Comparison of ENCODE assay signal across 8 mouse cellular contexts in the genomic region with DNA sequence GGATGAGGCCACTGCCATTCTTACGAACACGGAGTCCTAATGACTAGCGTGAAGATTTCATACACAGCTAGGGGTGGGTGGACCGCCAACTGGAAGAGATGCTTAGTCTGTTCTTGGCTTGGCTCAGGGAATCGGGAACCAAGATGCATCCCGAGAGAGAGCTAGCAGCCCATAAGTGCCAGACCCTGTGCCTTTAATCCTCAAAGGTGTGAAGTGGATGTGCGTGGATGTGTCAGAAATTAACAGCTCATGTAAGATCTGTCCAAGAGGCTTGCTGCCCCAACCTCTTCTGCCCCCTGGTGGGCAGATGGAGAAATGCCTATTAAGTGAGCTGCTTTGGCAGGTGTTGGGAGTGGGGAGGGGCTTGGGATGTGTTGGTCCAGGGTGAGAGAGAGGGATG. TPM values are rescaled to one million over a fixed set of nuclear protein-coding genes. Genes with fewer than 3 reads are reported as not detected.
DNase-seq lines count a peak whose midpoint lies in the region; ATAC-seq and TF ChIP-seq lines count a peak whose summit lies in the region.

No protein-coding gene starts in this region.

- H3K36me3 ChIP-seq in intestine, postnatal 0 days (ENCODE audit: control insufficient read depth, insufficient read depth) = no peaks in the 10 kb centered on the region
- no peaks in the 10 kb centered on the region for H3K36me3 ChIP-seq in intestine, embryonic 16.5 days (ENCODE audit: control insufficient read depth, insufficient read depth, low read length)
- H3K36me3 ChIP-seq in E14TG2a.4 (ENCODE audit: insufficient read depth, low read length) = no peaks in the 10 kb centered on the region
- no peaks in the 10 kb centered on the region for H3K36me3 ChIP-seq in forebrain, embryonic 16.5 days (ENCODE audit: control insufficient read depth, insufficient read depth)

- H3K9ac ChIP-seq in intestine, postnatal 0 days (ENCODE audit: low read depth, low read length) = no peak overlapping the region
- no peak overlapping the region for H3K9ac ChIP-seq in intestine, embryonic 16.5 days (ENCODE audit: low read depth, low read length)
- no peak overlapping the region for H3K9ac ChIP-seq in forebrain, embryonic 16.5 days (replicated peaks; ENCODE audit: low read depth, low read length)

- H3K4me1 ChIP-seq in intestine, postnatal 0 days (replicated peaks; ENCODE audit: control insufficient read depth, insufficient read depth, low read length) = no peaks in the 10 kb centered on the region
- H3K4me1 ChIP-seq in intestine, embryonic 16.5 days (ENCODE audit: control insufficient read depth, insufficient read depth, low read length) = no peaks in the 10 kb centered on the region
- H3K4me1 ChIP-seq in E14TG2a.4 (replicated peaks; ENCODE audit: low read depth, low read length) = no peaks in the 10 kb centered on the region
- H3K4me1 ChIP-seq in forebrain, embryonic 16.5 days (replicated peaks; ENCODE audit: control insufficient read depth, insufficient read depth, low read length) = peaks cover 27% of the 10 kb centered on the region

- no peak overlapping the region for H3K27ac ChIP-seq in intestine, postnatal 0 days (ENCODE audit: low read depth, low read length)
- no peak overlapping the region for H3K27ac ChIP-seq in intestine, embryonic 16.5 days (ENCODE audit: low read length)
- H3K27ac ChIP-seq in forebrain, embryonic 16.5 days (ENCODE audit: low read length) = no peak overlapping the region

- WGBS in intestine, postnatal 0 days = 42% methylated on average over 7 of the region's 7 CpGs
- WGBS in intestine, embryonic 16.5 days = 50% methylated on average over 7 of the region's 7 CpGs
- 45% methylated on average over 7 of the region's 7 CpGs for WGBS in forebrain, embryonic 16.5 days

- no peak for ATAC-seq in intestine, postnatal 0 days
- no peak for ATAC-seq in intestine, embryonic 16.5 days
- ATAC-seq in forebrain, embryonic 16.5 days = peak; percentile 53
- ATAC-seq in megakaryocyte progenitor cell, adult 5-6 weeks (replicated peaks; ENCODE audit: poor library complexity) = peak; percentile 66

- no peak overlapping the region for H3K4me2 ChIP-seq in intestine, postnatal 0 days (replicated peaks; ENCODE audit: low read depth)
- no peak overlapping the region for H3K4me2 ChIP-seq in intestine, embryonic 16.5 days (ENCODE audit: low read depth, low read length)
- H3K4me2 ChIP-seq in forebrain, embryonic 16.5 days (ENCODE audit: low read length) = no peak overlapping the region

- peak; percentile 93 for TF ChIP-seq CTCF in intestine, postnatal 0 days (IDR thresholded peaks at IDR 0.05; ENCODE audit: low read depth)
- peak; percentile 68 for TF ChIP-seq CTCF in E14TG2a.4 (conservative IDR thresholded peaks at IDR 0.05; ENCODE audit: low read length)

- peak; percentile 55 to 64 for DNase-seq in adrenal gland, postnatal 36 days
- DNase-seq in kidney, postnatal 10 days = peak; percentile 81
- DNase-seq in thymus, postnatal 36 days = peak; percentile 44

- no peak overlapping the region for H3K4me3 ChIP-seq in intestine, postnatal 0 days (ENCODE audit: low read depth, low read length)
- no peak overlapping the region for H3K4me3 ChIP-seq in intestine, embryonic 16.5 days (ENCODE audit: low read length)
- H3K4me3 ChIP-seq in E14TG2a.4 (replicated peaks; ENCODE audit: low read length) = no peak overlapping the region
- no peak overlapping the region for H3K4me3 ChIP-seq in forebrain, embryonic 16.5 days (replicated peaks; ENCODE audit: low read length)

- H3K9me3 ChIP-seq in intestine, postnatal 0 days (ENCODE audit: control insufficient read depth) = no peaks in the 10 kb centered on the region
- no peaks in the 10 kb centered on the region for H3K9me3 ChIP-seq in intestine, embryonic 16.5 days (ENCODE audit: control insufficient read depth, low read length)
- H3K9me3 ChIP-seq in E14TG2a.4 (ENCODE audit: low read length) = no peaks in the 10 kb centered on the region
- no peaks in the 10 kb centered on the region for H3K9me3 ChIP-seq in forebrain, embryonic 16.5 days (ENCODE audit: control insufficient read depth, low read length)

- H3K27me3 ChIP-seq in intestine, postnatal 0 days (replicated peaks; ENCODE audit: control insufficient read depth, insufficient read depth, low read length) = no peaks in the 10 kb centered on the region; the same call in 1 of the 2 replicates
- 0 out of 2 replicates have a peak, but pooled peaks cover 3% of the 10 kb centered on the region for H3K27me3 ChIP-seq in intestine, embryonic 16.5 days (replicated peaks; ENCODE audit: control insufficient read depth, insufficient read depth, low read length)
- H3K27me3 ChIP-seq in E14TG2a.4 (ENCODE audit: insufficient read depth, low read length) = peaks cover 78% of the 10 kb centered on the region
- H3K27me3 ChIP-seq in forebrain, embryonic 16.5 days (replicated peaks; ENCODE audit: control insufficient read depth, insufficient read depth, low read length) = no peaks in the 10 kb centered on the region

RNA-seq across cellular contexts. Expression of a gene that starts 20.8 kb away (rescaled TPM):
- 1.8 TPM in 2 replicates for polyA plus RNA-seq in intestine, postnatal 0 days (2015; fragmentation: Nextera tagmentation; extraction: Ambion mirVana)
- polyA plus RNA-seq in intestine, embryonic 16.5 days (2015; fragmentation: Nextera tagmentation; extraction: Ambion mirVana) = 3.4 and 4.0 TPM in 2 replicates
- 1 to 10 TPM; 4.0 to 5.3 TPM for total RNA-seq in adrenal gland, postnatal 36 days (2021)
- 9.7 and 9.9 TPM in 2 replicates for polyA plus RNA-seq in forebrain, embryonic 16.5 days (2015; fragmentation: Nextera tagmentation; extraction: Ambion mirVana)
- 32.3 and 37.5 TPM in 2 replicates for total RNA-seq in megakaryocyte progenitor cell, adult 5-6 weeks (2015)
- 15.8 and 22.2 TPM in 2 replicates for total RNA-seq in megakaryocyte progenitor cell, adult 5-6 weeks (2017)

RNA-seq across cellular contexts. Expression of a gene that starts 40.2 kb away (rescaled TPM):
- polyA plus RNA-seq in intestine, postnatal 0 days (2015; fragmentation: Nextera tagmentation; extraction: Ambion mirVana) = 0.04 TPM in 1 of 2 replicates, not detected in the other
- polyA plus RNA-seq in intestine, embryonic 16.5 days (2015; fragmentation: Nextera tagmentation; extraction: Ambion mirVana) = 0.56 and 0.58 TPM in 2 replicates
- total RNA-seq in adrenal gland, postnatal 36 days (2021) = under 1 TPM; 0.20 to 0.46 TPM
- polyA plus RNA-seq in forebrain, embryonic 16.5 days (2015; fragmentation: Nextera tagmentation; extraction: Ambion mirVana) = 0.05 TPM in 1 of 2 replicates, not detected in the other
- not detected in 2 replicates for total RNA-seq in megakaryocyte progenitor cell, adult 5-6 weeks (2015)
- total RNA-seq in megakaryocyte progenitor cell, adult 5-6 weeks (2017) = not detected in 2 replicates

RNA-seq across cellular contexts. Expression of a gene that starts 56.7 kb away (rescaled TPM):
- 23.5 and 24.2 TPM in 2 replicates for polyA plus RNA-seq in intestine, postnatal 0 days (2015; fragmentation: Nextera tagmentation; extraction: Ambion mirVana)
- polyA plus RNA-seq in intestine, embryonic 16.5 days (2015; fragmentation: Nextera tagmentation; extraction: Ambion mirVana) = 24.8 and 27.8 TPM in 2 replicates
- total RNA-seq in adrenal gland, postnatal 36 days (2021) = 10 to 100 TPM; 41.1 to 50.6 TPM
- 26.1 and 26.8 TPM in 2 replicates for polyA plus RNA-seq in forebrain, embryonic 16.5 days (2015; fragmentation: Nextera tagmentation; extraction: Ambion mirVana)
- total RNA-seq in megakaryocyte progenitor cell, adult 5-6 weeks (2015) = 23.5 and 23.7 TPM in 2 replicates
- 5.7 and 6.9 TPM in 2 replicates for total RNA-seq in megakaryocyte progenitor cell, adult 5-6 weeks (2017)

Comparison
In these comparisons a context has a peak if more than half of its experiments do, and no peak if none do; other contexts are left out.
1. ATAC-seq: peak in forebrain, embryonic 16.5 days (single experiment) and megakaryocyte progenitor cell, adult 5-6 weeks (single experiment); none in intestine, postnatal 0 days (single experiment) and intestine, embryonic 16.5 days (single experiment).
2. Peak in every context shown above with its lines, with median percentiles within 50 percentile points of each other: DNase-seq.